14 mouse cellular contexts compared by ENCODE assay signal in genomic region chr10:89746581-89746980, GRCm38 (mm10). TPM values are rescaled to one million over a fixed set of nuclear protein-coding genes. Genes with fewer than 3 reads are reported as not detected.
DNase-seq lines count a peak whose midpoint lies in the region; ATAC-seq and TF ChIP-seq lines count a peak whose summit lies in the region.
"Had no signal": no experiment of that assay in that cellular context is flagged by ENCODE, and none has a peak within 500 bp of the region (broad histone marks: within the 10 kb centered on the region; RNA-seq: fewer than 3 reads in every experiment).

No protein-coding gene starts in this region.

- no peak for DNase-seq in liver, embryonic 13.5 days
- DNase-seq in stomach, postnatal 0 days (ENCODE audit: low spot score) = no peak
- DNase-seq in retina, postnatal 7 days (ENCODE audit: low read depth, low spot score) = peak; percentile 37
- no peak for DNase-seq in adrenal gland, postnatal 25 days
- DNase-seq: forebrain, postnatal 0 days; gastrocnemius, postnatal 25 days; layer of hippocampus, adult 9-11 months; spleen, adult 18-20 months had no signal

- ATAC-seq in heart, embryonic 13.5 days (ENCODE audit: extremely low read depth, insufficient number of reproducible peaks, low FRiP score, low TSS enrichment) = no peak
- ATAC-seq in heart, embryonic 12.5 days (ENCODE audit: insufficient number of reproducible peaks, low FRiP score) = no peak
- ATAC-seq in liver, embryonic 13.5 days (ENCODE audit: low read depth) = no peak
- ATAC-seq in liver, embryonic 12.5 days = no peak
- ATAC-seq in stomach, embryonic 16.5 days (ENCODE audit: insufficient read depth, low FRiP score) = no peak
- no peak for ATAC-seq in stomach, postnatal 0 days (ENCODE audit: low FRiP score, low TSS enrichment)
- ATAC-seq: forebrain, postnatal 0 days; intestine, postnatal 0 days had no signal

- H3K36me3 ChIP-seq in heart, embryonic 13.5 days = no peaks in the 10 kb centered on the region
- no peaks in the 10 kb centered on the region for H3K36me3 ChIP-seq in heart, embryonic 12.5 days
- no peaks in the 10 kb centered on the region for H3K36me3 ChIP-seq in liver, embryonic 13.5 days
- H3K36me3 ChIP-seq in liver, embryonic 12.5 days = no peaks in the 10 kb centered on the region
- no peaks in the 10 kb centered on the region for H3K36me3 ChIP-seq in stomach, embryonic 16.5 days (ENCODE audit: control insufficient read depth, insufficient read depth, low read length)
- no peaks in the 10 kb centered on the region for H3K36me3 ChIP-seq in stomach, postnatal 0 days (ENCODE audit: control insufficient read depth, insufficient read depth, low read length)
- H3K36me3 ChIP-seq: embryonic facial prominence, embryonic 12.5 days had no signal

- H3K27ac ChIP-seq in heart, embryonic 13.5 days (replicated peaks) = no peak overlapping the region
- no peak overlapping the region for H3K27ac ChIP-seq in heart, embryonic 12.5 days (ENCODE audit: poor library complexity, severe bottlenecking)
- H3K27ac ChIP-seq in liver, embryonic 13.5 days = no peak overlapping the region
- H3K27ac ChIP-seq in liver, embryonic 12.5 days = no peak overlapping the region
- no peak overlapping the region for H3K27ac ChIP-seq in stomach, embryonic 16.5 days (ENCODE audit: low read length)
- H3K27ac ChIP-seq in stomach, postnatal 0 days (replicated peaks) = no peak overlapping the region
- H3K27ac ChIP-seq: embryonic facial prominence, embryonic 12.5 days had no signal

- H3K4me2 ChIP-seq in heart, embryonic 13.5 days = peak overlapping the region; percentile 74
- H3K4me2 ChIP-seq in heart, embryonic 12.5 days = no peak overlapping the region
- peak overlapping the region; percentile 24; the same call in 1 of the 2 replicates for H3K4me2 ChIP-seq in liver, embryonic 13.5 days
- H3K4me2 ChIP-seq in liver, embryonic 12.5 days = no peak overlapping the region
- 0 out of 2 replicates have a peak overlapping the region, but pooled peaks have one; percentile 27 for H3K4me2 ChIP-seq in stomach, embryonic 16.5 days (ENCODE audit: low read depth, low read length)
- no peak overlapping the region for H3K4me2 ChIP-seq in stomach, postnatal 0 days (replicated peaks; ENCODE audit: low read depth)

- WGBS in heart, embryonic 13.5 days = 80% methylated on average over 3 of the region's 3 CpGs
- 79% methylated on average over 3 of the region's 3 CpGs for WGBS in heart, embryonic 12.5 days
- WGBS in liver, embryonic 13.5 days (ENCODE audit: insufficient replicate concordance) = 79% methylated on average over 3 of the region's 3 CpGs
- 77% methylated on average over 3 of the region's 3 CpGs for WGBS in liver, embryonic 12.5 days (ENCODE audit: insufficient replicate concordance)
- WGBS in stomach, embryonic 16.5 days = 77% methylated on average over 3 of the region's 3 CpGs
- 63% methylated on average over 3 of the region's 3 CpGs for WGBS in stomach, postnatal 0 days

- H3K4me1 ChIP-seq in heart, embryonic 13.5 days = peaks cover 30% of the 10 kb centered on the region
- H3K4me1 ChIP-seq in heart, embryonic 12.5 days (replicated peaks) = peaks cover 9% of the 10 kb centered on the region
- peaks cover 30% of the 10 kb centered on the region for H3K4me1 ChIP-seq in liver, embryonic 13.5 days (replicated peaks)
- peaks cover 41% of the 10 kb centered on the region for H3K4me1 ChIP-seq in liver, embryonic 12.5 days
- peaks cover 8% of the 10 kb centered on the region; the same call in 1 of the 2 replicates for H3K4me1 ChIP-seq in stomach, embryonic 16.5 days (ENCODE audit: control insufficient read depth, insufficient read depth, low read length)
- H3K4me1 ChIP-seq in stomach, postnatal 0 days (replicated peaks; ENCODE audit: control insufficient read depth, insufficient read depth) = no peaks in the 10 kb centered on the region

- no peaks in the 10 kb centered on the region for H3K27me3 ChIP-seq in heart, embryonic 13.5 days (replicated peaks)
- H3K27me3 ChIP-seq in heart, embryonic 12.5 days (replicated peaks) = no peaks in the 10 kb centered on the region
- no peaks in the 10 kb centered on the region for H3K27me3 ChIP-seq in liver, embryonic 13.5 days
- H3K27me3 ChIP-seq in liver, embryonic 12.5 days (replicated peaks) = no peaks in the 10 kb centered on the region
- H3K27me3 ChIP-seq in stomach, embryonic 16.5 days (ENCODE audit: control insufficient read depth, insufficient read depth, low read length) = no peaks in the 10 kb centered on the region
- no peaks in the 10 kb centered on the region for H3K27me3 ChIP-seq in stomach, postnatal 0 days (ENCODE audit: control insufficient read depth, insufficient read depth, low read length)
- H3K27me3 ChIP-seq: embryonic facial prominence, embryonic 12.5 days had no signal

- H3K9me3 ChIP-seq in heart, embryonic 13.5 days = no peaks in the 10 kb centered on the region
- H3K9me3 ChIP-seq in heart, embryonic 12.5 days (replicated peaks) = no peaks in the 10 kb centered on the region
- H3K9me3 ChIP-seq in liver, embryonic 13.5 days (replicated peaks) = no peaks in the 10 kb centered on the region
- no peaks in the 10 kb centered on the region for H3K9me3 ChIP-seq in liver, embryonic 12.5 days (replicated peaks)
- H3K9me3 ChIP-seq in stomach, embryonic 16.5 days (replicated peaks; ENCODE audit: control insufficient read depth, low read length) = no peaks in the 10 kb centered on the region
- H3K9me3 ChIP-seq in stomach, postnatal 0 days (ENCODE audit: control insufficient read depth, low read length) = no peaks in the 10 kb centered on the region
- H3K9me3 ChIP-seq: embryonic facial prominence, embryonic 12.5 days had no signal

- TF ChIP-seq CTCF in stomach, postnatal 0 days (IDR thresholded peaks at IDR 0.05; ENCODE audit: low read depth) = no peak

- no peak for TF ChIP-seq EP300 in stomach, postnatal 0 days (optimal IDR thresholded peaks at IDR 0.05)

- H3K4me3 ChIP-seq in heart, embryonic 13.5 days = peak overlapping the region; percentile 73; the same call in 1 of the 2 replicates
- no peak overlapping the region for H3K4me3 ChIP-seq in heart, embryonic 12.5 days
- H3K4me3 ChIP-seq in liver, embryonic 13.5 days (replicated peaks) = 0 out of 2 replicates have a peak overlapping the region, but pooled peaks have one; percentile 14
- H3K4me3 ChIP-seq in liver, embryonic 12.5 days = no peak overlapping the region
- H3K4me3 ChIP-seq in stomach, embryonic 16.5 days (replicated peaks; ENCODE audit: low read length) = no peak overlapping the region
- no peak overlapping the region for H3K4me3 ChIP-seq in stomach, postnatal 0 days (ENCODE audit: low read depth, low read length)

- no peak overlapping the region for H3K9ac ChIP-seq in heart, embryonic 13.5 days
- H3K9ac ChIP-seq in heart, embryonic 12.5 days = no peak overlapping the region
- no peak overlapping the region for H3K9ac ChIP-seq in liver, embryonic 13.5 days
- H3K9ac ChIP-seq in liver, embryonic 12.5 days = no peak overlapping the region
- no peak overlapping the region for H3K9ac ChIP-seq in stomach, embryonic 16.5 days (ENCODE audit: low read length)
- H3K9ac ChIP-seq in stomach, postnatal 0 days (ENCODE audit: low read length) = no peak overlapping the region
- H3K9ac ChIP-seq: forebrain, postnatal 0 days had no signal

RNA-seq across cellular contexts. Expression of gene Uhrf1bp1l, which starts 1.8 kb away (rescaled TPM):
- polyA plus RNA-seq in heart, embryonic 13.5 days (2015; fragmentation: Nextera tagmentation; extraction: Ambion mirVana) = 14.2 and 17.0 TPM in 2 replicates
- polyA plus RNA-seq in heart, embryonic 12.5 days (2016; fragmentation: Nextera tagmentation; extraction: Ambion mirVana) = 21.9 and 25.3 TPM in 2 replicates
- 10.5 and 15.1 TPM in 2 replicates for polyA plus RNA-seq in liver, embryonic 13.5 days (2015; fragmentation: Nextera tagmentation; extraction: Ambion mirVana)
- 14.5 and 14.8 TPM in 2 replicates for polyA plus RNA-seq in liver, embryonic 12.5 days (2016; fragmentation: Nextera tagmentation; extraction: Ambion mirVana)
- polyA plus RNA-seq in stomach, embryonic 16.5 days (2015; fragmentation: Nextera tagmentation; extraction: Ambion mirVana) = 21.8 and 22.5 TPM in 2 replicates
- polyA plus RNA-seq in stomach, postnatal 0 days (2015; fragmentation: Nextera tagmentation; extraction: Ambion mirVana) = 13.3 TPM in 2 replicates
- total RNA-seq in adrenal gland, postnatal 25 days (2021) = 92.7 and 129 TPM in 2 replicates

RNA-seq across cellular contexts. Expression of gene Actr6, which starts 14.5 kb away (rescaled TPM):
- 21.5 and 25.4 TPM in 2 replicates for polyA plus RNA-seq in heart, embryonic 13.5 days (2015; fragmentation: Nextera tagmentation; extraction: Ambion mirVana)
- 27.4 and 27.7 TPM in 2 replicates for polyA plus RNA-seq in heart, embryonic 12.5 days (2016; fragmentation: Nextera tagmentation; extraction: Ambion mirVana)
- polyA plus RNA-seq in liver, embryonic 13.5 days (2015; fragmentation: Nextera tagmentation; extraction: Ambion mirVana) = 18.1 and 24.1 TPM in 2 replicates
- 19.1 and 21.5 TPM in 2 replicates for polyA plus RNA-seq in liver, embryonic 12.5 days (2016; fragmentation: Nextera tagmentation; extraction: Ambion mirVana)
- 19.2 and 30.3 TPM in 2 replicates for polyA plus RNA-seq in stomach, embryonic 16.5 days (2015; fragmentation: Nextera tagmentation; extraction: Ambion mirVana)
- 17.1 TPM in 2 replicates for polyA plus RNA-seq in stomach, postnatal 0 days (2015; fragmentation: Nextera tagmentation; extraction: Ambion mirVana)
- 18.0 and 21.0 TPM in 2 replicates for total RNA-seq in adrenal gland, postnatal 25 days (2021)

Comparison
In these comparisons a context has a peak if more than half of its experiments do, and no peak if none do; other contexts are left out.
1. H3K4me2 ChIP-seq: peak in heart, embryonic 13.5 days (single experiment), liver, embryonic 13.5 days (single experiment) and stomach, embryonic 16.5 days (single experiment); none in heart, embryonic 12.5 days (single experiment), liver, embryonic 12.5 days (single experiment) and stomach, postnatal 0 days (single experiment).
2. H3K4me3 ChIP-seq: peak in heart, embryonic 13.5 days (single experiment) and liver, embryonic 13.5 days (single experiment); none in heart, embryonic 12.5 days (single experiment), liver, embryonic 12.5 days (single experiment), stomach, embryonic 16.5 days (single experiment) and stomach, postnatal 0 days (single experiment).